Mouse (Mus musculus): ENCODE results near the gene Sec14l3.
"Not testable (repeated sequence)": the region's sequence is repeated elsewhere in the genome, so short reads cannot be mapped to it uniquely, and the experiment has no call there.

Sec14l3 gene

DNA sequence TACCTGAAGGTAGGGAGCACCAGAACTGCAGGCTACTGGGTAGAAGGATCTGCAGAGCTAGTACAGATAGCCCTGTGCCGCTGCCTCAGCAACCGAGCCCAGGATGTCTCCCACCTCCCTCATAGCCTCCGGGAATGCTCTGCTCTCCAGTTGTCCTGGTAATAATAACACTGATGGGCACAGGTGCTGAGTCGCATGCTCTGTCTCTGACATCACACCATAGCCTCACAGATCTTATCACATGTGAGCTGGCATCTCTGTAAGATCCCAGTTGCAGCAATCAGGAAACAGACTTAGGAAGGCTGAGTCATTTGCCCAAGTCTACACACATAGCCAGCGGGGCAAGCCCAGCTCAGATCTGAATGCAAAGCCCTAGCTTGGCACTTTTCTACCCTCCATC, 37.2 kb downstream of the Sec14l3 start:
- ATAC-seq (ENCODE audit: low TSS enrichment) = no peak

DNA sequence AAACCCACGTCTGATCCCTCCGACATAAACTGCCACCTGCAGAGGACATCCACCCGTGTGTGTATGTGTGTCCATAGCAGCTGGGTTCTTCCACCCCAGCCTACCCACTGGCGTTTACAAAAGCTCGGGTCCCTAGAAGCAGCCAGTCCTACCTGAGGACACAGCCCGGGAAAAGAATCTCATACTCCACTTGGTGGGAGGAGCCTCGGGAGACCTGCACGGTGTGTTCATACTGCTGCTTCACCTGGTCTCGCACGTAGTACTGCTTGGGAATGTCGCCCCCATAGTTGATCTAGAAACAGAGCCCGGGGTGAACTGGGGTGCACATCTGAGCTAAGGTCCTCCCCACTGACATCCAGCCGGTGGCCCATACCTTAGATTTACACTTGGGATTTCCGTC, 38.9 kb downstream of the Sec14l3 start:
- no peak for ATAC-seq (ENCODE audit: low TSS enrichment)

DNA sequence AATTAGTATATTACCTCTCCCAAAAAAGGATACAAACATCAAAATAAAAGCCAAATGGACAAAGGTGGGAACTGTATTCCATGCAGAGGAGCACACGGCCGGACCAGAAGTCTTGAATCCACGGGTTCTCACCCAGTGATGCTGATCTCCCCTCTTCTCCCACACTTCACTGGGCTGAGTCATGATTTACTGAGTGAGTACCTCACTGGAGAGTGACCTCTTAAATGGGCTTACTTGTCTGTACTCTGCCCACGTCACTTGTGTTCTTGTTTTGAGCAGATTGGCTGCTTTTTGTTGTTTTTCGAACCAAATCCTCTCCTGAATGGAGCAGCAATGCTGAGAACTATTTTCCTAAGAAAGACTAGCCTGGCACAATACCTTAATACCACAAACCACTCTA, 40.3 kb downstream of the Sec14l3 start:
- ATAC-seq (ENCODE audit: low TSS enrichment) = peak; percentile 67

DNA sequence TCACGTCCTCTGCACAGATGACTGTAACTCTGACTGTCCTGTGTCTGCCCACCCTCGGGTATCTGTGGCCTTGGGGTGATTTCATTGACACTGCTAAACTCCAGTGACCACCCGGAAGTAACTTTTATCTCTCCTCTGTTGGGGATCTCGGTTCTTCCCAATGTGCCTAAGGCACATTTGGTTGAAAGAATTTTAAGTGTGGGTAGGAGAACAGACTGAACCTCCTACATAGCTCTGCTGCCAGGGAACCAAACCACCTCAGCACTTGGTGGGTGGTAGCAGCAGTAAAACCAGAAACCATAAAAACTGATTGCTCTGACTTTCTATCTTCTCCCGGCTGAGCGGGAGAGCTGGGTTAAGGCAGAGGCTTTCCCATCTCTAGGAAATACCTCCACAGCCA, 40.8 kb downstream of the Sec14l3 start:
- peak; percentile 88 for ATAC-seq (ENCODE audit: low TSS enrichment)

DNA sequence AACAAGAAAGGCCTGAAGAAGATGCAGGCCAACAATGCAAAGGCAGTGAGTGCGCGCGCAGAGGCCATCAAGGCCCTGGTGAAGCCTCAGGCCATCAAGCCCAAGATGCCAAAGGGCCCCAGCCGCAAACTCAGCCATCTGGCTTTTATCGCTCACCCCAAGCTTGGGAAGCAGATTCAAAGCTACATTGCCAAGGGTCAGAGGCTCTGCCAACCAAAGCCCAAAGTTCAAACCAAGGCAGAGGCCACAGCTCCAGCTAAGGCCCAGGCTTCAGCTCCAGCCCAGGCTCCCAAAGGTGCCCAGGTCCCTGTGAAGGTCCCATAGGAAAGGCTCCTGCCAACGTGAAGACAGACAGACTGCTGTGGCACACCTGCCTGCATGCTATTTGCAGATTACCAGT, 43.3 kb downstream of the Sec14l3 start:
- ATAC-seq (ENCODE audit: low TSS enrichment) = not testable (repeated sequence)

DNA sequence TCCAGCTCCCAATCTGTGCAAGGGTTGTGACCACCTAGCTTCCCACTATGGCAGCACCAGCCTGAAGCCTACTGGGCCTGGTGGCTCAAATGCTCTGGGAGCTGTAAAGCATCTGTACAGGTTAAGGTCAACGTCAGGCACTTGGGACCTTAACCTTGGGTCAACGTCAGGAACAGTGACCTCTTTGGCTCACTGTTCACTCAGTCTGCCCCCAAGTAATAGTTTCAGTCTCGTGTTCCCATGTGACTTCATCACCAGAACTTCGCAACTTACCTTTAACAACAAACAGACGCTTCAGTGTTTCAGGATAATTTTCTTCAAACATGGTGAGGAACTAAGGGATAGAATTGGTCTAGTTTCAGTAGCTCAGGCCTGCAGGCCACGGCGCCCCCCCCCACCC, 44.0 kb downstream of the Sec14l3 start:
- ATAC-seq (ENCODE audit: low TSS enrichment) = no peak

DNA sequence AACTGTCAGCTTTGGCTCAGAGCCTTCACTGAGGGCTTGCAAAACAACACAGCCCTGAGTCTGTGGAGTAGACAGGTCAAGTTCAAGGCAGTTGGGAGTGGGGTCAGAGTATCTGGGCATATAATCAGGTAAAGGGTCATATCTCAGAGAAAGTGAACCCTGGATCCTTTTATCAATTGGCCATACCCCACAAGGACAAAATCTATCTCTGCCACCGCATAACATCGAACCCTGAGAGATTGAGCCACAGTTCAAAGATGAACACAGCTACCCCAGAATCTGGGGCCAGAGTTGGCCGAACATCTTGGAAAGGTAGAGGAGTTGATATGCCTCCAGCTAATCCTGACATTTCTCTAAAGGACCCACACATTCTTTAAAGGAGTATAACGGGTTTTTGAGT, 47.4 kb downstream of the Sec14l3 start:
- ATAC-seq (ENCODE audit: low TSS enrichment) = no peak

DNA sequence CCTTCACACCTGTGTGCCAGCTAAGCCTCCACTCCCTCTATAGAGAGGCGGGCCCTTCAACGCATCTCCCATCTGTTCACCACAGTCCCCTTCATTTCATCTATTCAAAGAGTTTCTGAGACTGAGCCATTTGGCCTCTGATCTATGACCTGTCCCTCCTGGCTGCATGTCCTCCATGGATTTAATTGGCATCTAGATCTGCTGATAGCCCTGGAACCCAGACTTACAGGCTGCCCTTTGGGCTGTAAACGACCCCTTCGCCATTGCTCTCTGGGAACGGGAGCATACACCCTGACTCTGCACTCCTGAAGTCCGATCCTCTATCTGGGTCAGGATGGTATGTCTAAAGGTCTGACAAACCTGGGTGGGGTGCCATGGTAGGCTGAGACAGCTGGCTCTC, 48.2 kb downstream of the Sec14l3 start:
- no peak for ATAC-seq (ENCODE audit: low TSS enrichment)

DNA sequence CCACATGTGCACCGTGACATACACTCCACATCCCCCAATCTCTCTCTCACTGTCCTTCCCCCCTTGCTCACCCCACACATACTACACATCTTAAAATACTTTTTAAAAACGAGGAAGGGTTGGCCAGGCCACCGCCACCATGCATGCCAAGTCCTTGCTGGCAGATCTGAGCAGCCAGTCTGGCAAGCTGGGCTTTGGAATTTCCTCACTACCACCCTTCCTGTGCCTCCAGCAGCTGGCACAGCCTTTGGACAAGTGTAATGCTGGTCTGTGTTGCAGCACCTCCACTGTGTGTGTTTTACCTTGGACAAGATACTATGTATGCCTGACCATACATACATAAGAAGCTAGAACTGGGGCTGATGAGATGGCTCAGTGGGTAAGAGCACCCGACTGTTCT, 48.9 kb downstream of the Sec14l3 start:
- no peak for ATAC-seq (ENCODE audit: low TSS enrichment)

DNA sequence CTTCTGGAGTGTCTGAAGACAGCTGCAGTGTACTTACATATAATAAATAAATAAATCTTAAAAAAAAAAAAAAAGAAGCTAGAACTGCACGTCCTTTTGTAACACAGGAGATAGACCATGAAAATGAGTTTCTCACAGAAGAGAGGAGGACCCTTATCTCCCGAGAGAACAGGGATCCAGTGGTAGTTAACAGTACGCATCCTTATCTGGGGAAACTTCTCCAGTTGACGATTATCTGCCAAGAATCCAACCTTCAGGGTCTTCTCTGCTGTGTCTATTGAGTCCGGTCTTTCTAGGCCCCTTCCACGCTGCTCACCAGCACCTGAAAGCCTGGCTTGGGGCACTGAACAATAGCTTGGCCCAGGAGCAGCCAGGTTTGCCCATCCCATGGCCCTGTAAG, 49.3 kb downstream of the Sec14l3 start:
- ATAC-seq (ENCODE audit: low TSS enrichment) = no peak

DNA sequence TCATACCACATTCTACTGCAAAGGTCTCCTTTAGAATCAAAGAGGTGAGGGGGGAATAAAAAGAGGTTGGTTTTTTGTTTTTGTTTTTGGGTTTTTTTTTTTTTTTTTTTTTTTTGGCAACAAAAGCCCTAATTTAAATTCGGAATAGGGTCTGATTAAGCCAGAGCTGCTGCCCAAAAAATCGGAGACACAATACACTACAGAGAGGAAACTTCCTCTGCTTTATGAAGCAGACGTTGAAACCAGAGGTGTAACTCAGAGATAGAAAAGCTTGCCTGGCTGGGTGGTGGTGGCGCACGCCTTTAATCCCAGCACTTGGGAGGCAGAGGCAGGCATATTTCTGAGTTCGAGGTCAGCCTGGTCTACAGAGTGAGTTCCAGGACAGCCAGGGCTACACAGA, 49.9 kb downstream of the Sec14l3 start:
- not testable (repeated sequence) for ATAC-seq (ENCODE audit: low TSS enrichment)

DNA sequence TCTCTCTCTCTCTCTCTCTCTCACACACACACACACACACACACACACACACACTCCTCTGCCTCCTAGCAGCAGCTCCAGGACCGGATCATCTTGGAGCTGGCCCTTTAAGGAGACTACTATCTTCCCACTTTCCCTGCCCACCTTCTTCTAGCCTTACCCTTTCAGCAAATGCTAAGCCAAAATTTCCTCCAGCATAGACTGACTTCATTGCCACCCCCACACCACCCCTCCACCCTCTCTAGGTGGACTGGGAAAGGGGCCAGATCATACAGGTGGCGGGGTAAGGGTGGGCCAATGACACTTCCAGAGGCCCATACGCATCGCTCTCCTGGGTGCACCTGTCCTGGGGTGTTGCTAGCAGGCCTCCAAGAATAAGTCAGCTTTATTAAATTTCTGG, 50.8 kb downstream of the Sec14l3 start:
- no peak for ATAC-seq (ENCODE audit: low TSS enrichment)

DNA sequence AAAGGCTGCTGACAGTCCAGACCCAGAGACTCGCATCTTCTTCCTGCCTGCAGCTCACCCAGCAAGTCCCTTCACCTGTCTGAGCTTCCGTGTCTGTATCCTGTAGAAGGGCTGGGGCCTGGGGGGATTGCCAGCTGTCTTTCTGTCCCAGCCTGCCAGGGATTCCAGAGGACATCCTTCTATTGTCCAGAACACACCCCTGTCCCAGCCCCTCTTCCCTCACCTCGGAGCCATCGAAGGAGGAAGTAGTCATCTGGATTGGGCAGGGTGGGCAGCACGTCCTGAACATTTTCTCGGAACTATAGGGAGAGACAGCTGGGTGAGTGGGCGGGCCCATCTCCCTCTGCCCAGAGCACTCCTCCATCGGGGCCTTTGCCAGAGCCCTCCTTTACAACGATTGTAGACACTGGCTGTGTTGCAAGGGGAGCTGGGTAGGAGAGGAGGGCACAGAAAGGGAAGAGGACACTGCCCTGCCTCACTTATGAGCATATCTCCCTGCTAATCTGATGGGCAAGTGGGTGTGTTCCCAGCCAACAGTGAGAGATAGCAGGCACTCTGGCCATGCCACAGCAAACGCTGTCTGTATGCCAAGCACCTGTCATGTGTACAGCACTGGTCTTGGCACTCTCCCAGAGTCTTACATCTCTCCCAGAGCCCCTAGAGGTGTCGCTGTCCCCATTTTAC, 52.0 kb downstream of the Sec14l3 start:
- ATAC-seq (ENCODE audit: low TSS enrichment) = peak; percentile 45

DNA sequence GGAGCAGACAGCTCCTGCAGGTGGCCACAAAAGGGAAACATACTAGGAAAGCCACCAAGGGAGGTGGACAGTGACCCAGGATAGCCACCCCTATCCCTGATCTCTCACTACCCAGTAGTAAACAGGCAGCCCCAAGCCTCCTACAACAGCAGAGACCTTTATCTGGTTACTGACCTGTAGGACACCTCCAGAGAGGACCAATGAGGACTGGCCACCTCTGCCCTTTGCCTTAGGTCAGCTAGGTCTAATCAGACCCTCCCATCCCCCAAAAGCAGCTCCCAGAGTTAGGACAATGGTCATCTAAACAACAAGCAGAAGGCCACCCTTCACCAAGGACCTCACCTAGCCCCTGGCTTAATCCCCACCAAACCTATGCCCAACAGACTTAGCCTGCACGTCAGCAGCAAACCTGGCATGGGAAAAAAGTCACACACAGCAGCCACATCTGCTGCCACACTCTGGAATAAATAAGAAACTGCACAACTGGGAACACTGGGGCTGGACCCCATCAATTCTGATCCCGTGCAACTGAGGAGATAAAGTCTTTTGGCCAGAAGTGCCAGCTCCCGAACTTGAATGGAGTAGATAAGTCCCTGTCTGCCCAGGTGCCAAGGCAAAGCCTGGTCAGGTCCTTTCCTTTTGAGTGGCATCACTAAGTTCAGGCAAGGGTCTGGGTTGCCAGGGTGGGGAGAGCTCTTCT, 52.9 kb downstream of the Sec14l3 start:
- ATAC-seq (ENCODE audit: low TSS enrichment) = no peak

DNA sequence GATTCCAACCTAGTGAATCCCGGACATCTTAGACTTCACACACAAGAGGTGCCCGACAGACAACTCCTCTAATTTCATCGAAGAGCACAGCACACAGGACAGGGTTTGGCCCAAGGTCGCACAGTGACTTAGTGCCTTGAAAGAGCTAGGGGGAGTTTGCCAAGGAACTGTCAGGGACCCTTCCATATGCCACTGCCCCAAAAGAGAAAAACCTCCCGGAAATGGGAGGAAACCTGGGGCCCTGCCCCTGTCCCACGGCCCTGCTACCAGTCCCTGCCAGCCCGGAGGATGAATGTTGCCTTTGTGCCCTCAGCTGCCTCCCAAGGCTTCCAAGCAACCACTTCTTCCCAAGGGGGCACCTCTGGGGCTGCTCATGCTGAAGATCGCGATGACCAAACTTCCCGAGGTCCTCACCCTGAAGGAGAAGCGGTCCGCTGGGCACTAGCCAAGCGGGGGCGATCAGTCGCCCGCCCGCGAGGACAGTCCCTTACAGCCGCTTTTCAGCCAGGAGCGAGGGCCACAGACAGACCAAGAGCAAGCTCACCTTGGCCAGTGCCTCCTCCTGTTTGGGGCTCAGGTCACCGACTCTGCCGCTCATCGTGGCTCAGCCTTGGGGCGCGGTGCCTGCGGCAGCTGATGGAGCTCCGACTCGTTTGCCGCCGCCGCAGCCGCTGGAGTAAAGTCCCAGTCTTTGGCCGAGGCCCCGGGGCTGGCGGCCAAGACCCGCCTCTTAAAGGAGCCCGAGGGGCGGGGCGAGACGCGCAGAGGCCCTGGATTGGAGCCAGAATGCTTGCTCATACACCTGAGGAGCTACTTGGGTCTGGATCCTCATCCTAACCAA, 53.7 kb downstream of the Sec14l3 start:
- ATAC-seq (ENCODE audit: low TSS enrichment) = peak; percentile 30; the same call in 1 of the 2 replicates

DNA sequence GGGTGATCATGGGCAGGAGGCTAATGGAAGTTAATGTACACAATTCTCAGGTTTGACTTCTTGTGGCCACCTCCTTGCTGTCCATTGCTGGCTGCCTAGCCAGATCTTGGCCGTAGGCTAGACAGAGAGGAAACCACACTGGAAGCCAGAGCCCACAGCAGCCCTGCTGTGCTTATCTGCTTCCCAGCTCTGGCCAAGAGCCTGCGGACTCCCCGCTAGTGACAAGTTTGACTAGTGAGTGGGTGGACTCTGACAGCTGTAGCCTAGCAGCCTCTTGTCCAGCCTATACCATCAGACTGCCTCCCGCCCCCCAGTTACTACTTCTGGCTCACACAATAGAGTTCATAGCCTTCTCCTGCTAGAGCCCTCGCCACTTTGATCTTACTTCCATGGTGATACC, 55.0 kb downstream of the Sec14l3 start:
- ATAC-seq (ENCODE audit: low TSS enrichment) = no peak

DNA sequence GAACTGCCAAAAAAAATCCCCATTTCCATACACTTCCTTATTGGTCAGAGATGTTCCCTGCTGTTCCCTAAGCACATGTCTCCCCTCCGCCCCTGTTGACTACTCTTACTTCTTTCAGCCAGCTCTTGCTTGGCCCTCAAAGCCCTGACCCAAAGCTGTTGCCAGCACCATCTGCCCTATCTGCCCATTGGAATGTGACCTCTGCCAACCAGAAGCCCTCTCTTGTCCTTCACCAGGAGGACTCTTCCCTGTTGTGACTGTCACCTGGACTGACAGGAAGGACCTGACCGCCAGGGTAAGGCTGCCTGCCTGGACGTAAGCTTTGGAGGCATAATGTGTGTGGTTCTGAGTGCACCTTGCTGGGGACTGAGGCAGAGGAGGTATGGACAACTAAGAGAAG, 57.0 kb downstream of the Sec14l3 start:
- ATAC-seq (ENCODE audit: low TSS enrichment) = no peak

DNA sequence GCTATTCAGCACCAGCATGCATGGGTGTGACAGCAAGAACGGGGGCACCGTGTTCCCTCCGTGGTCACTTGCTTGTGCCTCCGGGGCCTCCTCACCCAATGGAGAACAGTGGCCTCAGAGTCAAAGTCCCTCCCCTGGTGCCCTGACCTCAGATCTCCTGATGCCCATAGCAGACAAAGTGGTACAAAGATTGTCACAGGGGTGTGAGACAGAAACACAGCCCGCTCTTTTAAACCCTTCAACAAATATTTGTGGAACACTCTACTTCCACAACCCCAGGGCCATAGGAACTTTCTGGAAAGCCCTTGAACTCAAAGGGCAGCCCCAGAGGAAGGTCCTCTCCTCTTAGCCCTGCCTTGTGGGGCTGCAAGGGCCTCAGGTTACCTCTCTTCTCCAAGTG, 57.6 kb downstream of the Sec14l3 start:
- no peak for ATAC-seq (ENCODE audit: low TSS enrichment)

DNA sequence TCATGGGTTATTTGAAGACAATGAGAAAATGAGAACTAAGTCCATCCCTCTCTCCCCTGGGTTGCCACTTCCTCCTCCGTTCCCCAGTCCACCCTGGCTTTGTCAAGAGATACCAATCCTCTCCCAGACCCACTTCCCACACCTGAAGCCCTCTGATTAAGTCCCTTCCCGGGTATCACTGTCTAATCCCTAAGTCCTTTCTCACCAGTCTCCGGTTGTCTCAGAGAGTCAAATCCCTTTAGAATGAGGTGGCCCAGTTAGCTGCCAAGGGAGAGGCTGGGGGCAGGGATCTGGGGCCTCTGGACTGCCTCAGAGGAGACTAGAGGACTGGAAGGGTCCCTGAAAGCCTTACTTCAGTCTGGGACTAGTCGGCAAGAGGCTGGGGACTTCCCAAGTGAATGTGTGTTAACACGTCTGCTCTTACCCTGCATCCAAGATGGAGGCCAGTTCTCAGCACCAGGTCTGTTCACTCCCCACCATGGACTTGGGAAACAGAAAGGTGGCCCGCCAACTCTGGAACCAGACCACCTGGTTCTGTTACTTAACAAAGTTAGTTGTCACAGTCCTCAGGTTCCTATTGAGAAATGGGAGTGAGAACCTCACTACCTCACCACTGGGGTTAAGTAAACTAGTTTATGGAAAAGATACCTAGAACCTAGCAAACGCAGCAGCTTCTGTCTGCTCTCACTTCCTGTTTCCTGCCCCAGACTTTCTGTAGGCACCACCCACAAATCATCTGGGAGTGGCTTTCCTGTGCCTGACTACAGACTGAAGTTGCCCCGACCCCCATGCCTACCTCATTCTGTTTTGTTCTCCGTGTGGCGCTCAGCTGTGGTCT, 58.3 kb downstream of the Sec14l3 start, which contains the start of gene Sec14l2:
Gene Sec14l2, minus strand, starts transcription at position 674 of the 838 bp plus-strand sequence.
- ATAC-seq (ENCODE audit: low TSS enrichment) = no peak

DNA sequence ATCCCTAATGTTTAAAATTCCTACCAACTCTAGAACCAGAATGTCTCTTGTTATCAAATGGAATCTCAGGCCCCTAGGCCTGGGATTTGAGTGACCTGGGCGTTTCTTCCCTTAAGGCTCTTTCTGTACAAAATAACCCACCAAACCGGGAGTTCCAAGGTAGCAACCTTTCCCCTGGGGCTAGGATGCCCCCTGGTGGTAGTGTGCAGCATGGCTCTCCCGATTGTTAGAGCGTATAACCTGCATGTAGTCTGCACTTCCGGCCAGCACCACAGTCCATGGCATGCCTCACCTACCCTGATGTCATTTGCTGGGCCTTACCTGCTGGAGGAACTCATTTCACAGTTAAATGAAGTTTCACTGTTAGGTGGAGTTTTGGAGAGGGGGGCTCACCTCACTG, 59.3 kb downstream of the Sec14l3 start:
- ATAC-seq (ENCODE audit: low TSS enrichment) = 0 out of 2 replicates have a peak, but pooled peaks have one; percentile 46

DNA sequence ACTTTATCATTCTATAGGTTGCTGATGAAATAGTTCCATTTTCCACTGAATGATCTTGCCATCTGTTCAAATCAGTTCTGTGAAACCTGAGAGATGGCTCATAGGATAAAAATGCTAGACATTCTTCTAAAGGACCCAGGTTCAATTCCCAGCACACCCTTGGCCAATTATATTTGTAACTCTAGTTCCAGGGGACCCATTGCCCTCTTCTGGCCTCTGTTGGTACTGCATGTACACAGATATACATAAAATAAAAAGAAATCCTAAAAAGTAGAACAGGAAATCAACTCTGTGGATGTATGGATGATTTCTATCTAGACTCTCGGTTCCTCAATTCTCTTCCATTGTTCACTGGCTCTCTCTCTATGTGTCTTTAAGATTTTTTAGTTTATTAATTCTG, 62.4 kb downstream of the Sec14l3 start:
- ATAC-seq (ENCODE audit: low TSS enrichment) = no peak

All from frontal cortex, adult (tissue).